Mouse (Mus musculus): ENCODE data around the gene Zfyve27. TPM values are rescaled to one million over a fixed set of nuclear protein-coding genes. Genes with fewer than 3 reads are reported as not detected.

Zfyve27 gene
- 100 to 1,000 TPM in 1 of 2 experiments, 10 to 100 TPM in 1; 91.7 to 101 TPM for total RNA-seq (2021)
- long read RNA-seq, experiment 1, full-length matches to known transcripts, result 20 of 50 reads
- long read RNA-seq, experiment 1, partial matches to known transcripts, result 3 of 50 reads
- long read RNA-seq, experiment 1, other reads (novel, unspliced or antisense), result 27 of 50 reads
- long read RNA-seq, experiment 2, full-length matches to known transcripts, result 27 of 48 reads
- long read RNA-seq, experiment 2, partial matches to known transcripts, result 4 of 48 reads
- long read RNA-seq, experiment 2, other reads (novel, unspliced or antisense), result 17 of 48 reads

- no peak for DNase-seq (ENCODE audit: low spot score in 2 of 2)
- Histone ChIP-seq H3K4me3 (no peak within 1 kb of the TSS), H3K27ac (no peak within 1 kb of the TSS)
- TF ChIP-seq CTCF (conservative IDR thresholded peaks at IDR 0.05), result no peak
Observed at GRCm38 (mm10) chr19:42163764-42164163, at the start of gene Zfyve27. Gene Zfyve27, plus strand, starts transcription at chr19:42163951.

- TF ChIP-seq CTCF (conservative IDR thresholded peaks at IDR 0.05), result no peak
- Histone ChIP-seq H3K4me3 (no peak overlapping the region), H3K27ac (no peak overlapping the region)
- DNase-seq (ENCODE audit: low spot score in 2 of 2), result no peak
Observed at GRCm38 (mm10) chr19:42115783-42116335, 47.9 kb upstream of the Zfyve27 start.

GRCm38 (mm10) chr19:42118142-42118541 is 45.6 kb upstream of the Zfyve27 start:
- Histone ChIP-seq H3K27ac (no peak overlapping the region), H3K4me3 (no peak overlapping the region)
- no peak for TF ChIP-seq CTCF (conservative IDR thresholded peaks at IDR 0.05)
- no peak for DNase-seq (ENCODE audit: low spot score in 2 of 2)

GRCm38 (mm10) chr19:42118596-42118995 is 45.2 kb upstream of the Zfyve27 start:
- no peak overlapping the region for H3K27ac ChIP-seq
- no peak for TF ChIP-seq CTCF (conservative IDR thresholded peaks at IDR 0.05)
- no peak overlapping the region for H3K4me3 ChIP-seq
- no peak for DNase-seq (ENCODE audit: low spot score in 2 of 2)

GRCm38 (mm10) chr19:42120451-42120850 is 43.3 kb upstream of the Zfyve27 start:
- no peak overlapping the region for H3K4me3 ChIP-seq
- H3K27ac ChIP-seq, result no peak overlapping the region
- no peak for DNase-seq (ENCODE audit: low spot score in 2 of 2)
- TF ChIP-seq CTCF (conservative IDR thresholded peaks at IDR 0.05), result no peak

GRCm38 (mm10) chr19:42124684-42125083 is 39.1 kb upstream of the Zfyve27 start:
- H3K27ac ChIP-seq, result peak overlapping the region; percentile 61

GRCm38 (mm10) chr19:42125501-42126218 is 38.1 kb upstream of the Zfyve27 start:
- no peak for DNase-seq (ENCODE audit: low spot score in 2 of 2)
- no peak for TF ChIP-seq CTCF (conservative IDR thresholded peaks at IDR 0.05)
- H3K4me3 ChIP-seq, result no peak overlapping the region
- peak overlapping the region; percentile 49 for H3K27ac ChIP-seq

More at GRCm38 (mm10) chr19:42124684-42125083, 39.1 kb upstream of the Zfyve27 start:
- no peak for DNase-seq (ENCODE audit: low spot score in 2 of 2)
- no peak for TF ChIP-seq CTCF (conservative IDR thresholded peaks at IDR 0.05)
- no peak overlapping the region for H3K4me3 ChIP-seq

GRCm38 (mm10) chr19:42126219-42126605 is 37.5 kb upstream of the Zfyve27 start:
- Histone ChIP-seq H3K27ac (peak overlapping the region; percentile 49), H3K4me3 (no peak overlapping the region)
- no peak for TF ChIP-seq CTCF (conservative IDR thresholded peaks at IDR 0.05)
- no peak for DNase-seq (ENCODE audit: low spot score in 2 of 2)

GRCm38 (mm10) chr19:42127024-42127423 is 36.7 kb upstream of the Zfyve27 start:
- Histone ChIP-seq H3K27ac (no peak overlapping the region), H3K4me3 (no peak overlapping the region)
- no peak for DNase-seq (ENCODE audit: low spot score in 2 of 2)
- no peak for TF ChIP-seq CTCF (conservative IDR thresholded peaks at IDR 0.05)

GRCm38 (mm10) chr19:42128052-42128740 is 35.6 kb upstream of the Zfyve27 start:
- Histone ChIP-seq H3K4me3 (peak overlapping the region; percentile 68), H3K27ac (peak overlapping the region; percentile 91)
- TF ChIP-seq CTCF (conservative IDR thresholded peaks at IDR 0.05), result no peak
- no peak for DNase-seq (ENCODE audit: low spot score in 2 of 2)

- H3K27ac ChIP-seq, result peak within 1 kb of the TSS; percentile 91
- H3K4me3 ChIP-seq, result peak within 1 kb of the TSS; percentile 68
- DNase-seq (ENCODE audit: low spot score in 2 of 2), result peak; percentile 97 to 98
- no peak for TF ChIP-seq CTCF (conservative IDR thresholded peaks at IDR 0.05)
Observed at GRCm38 (mm10) chr19:42128787-42129508, 34.8 kb upstream of the Zfyve27 start, which contains the start of gene Avpi1. Gene Avpi1, minus strand, starts transcription at chr19:42129059.
